Mouse (Mus musculus): ENCODE data around the gene Sgcb. TPM values are rescaled to one million over a fixed set of nuclear protein-coding genes. Genes with fewer than 3 reads are reported as not detected.

The Sgcb gene
- polyA plus RNA-seq (2012; rRNA removed): 32.3 and 34.5 TPM in 2 replicates

GRCm38 (mm10) chr5:73647261-73647900 lies at the start of gene Sgcb:
Gene Sgcb (minus strand): TSS chr5:73647790.
- peak; percentile 70 for DNase-seq (ENCODE audit: low spot score)

GRCm38 (mm10) chr5:73694254-73695015 lies 46.8 kb upstream of the Sgcb start:
- DNase-seq (ENCODE audit: low spot score): no peak

GRCm38 (mm10) chr5:73693778-73694177 lies 46.2 kb upstream of the Sgcb start:
- no peak for DNase-seq (ENCODE audit: low spot score)

DNA sequence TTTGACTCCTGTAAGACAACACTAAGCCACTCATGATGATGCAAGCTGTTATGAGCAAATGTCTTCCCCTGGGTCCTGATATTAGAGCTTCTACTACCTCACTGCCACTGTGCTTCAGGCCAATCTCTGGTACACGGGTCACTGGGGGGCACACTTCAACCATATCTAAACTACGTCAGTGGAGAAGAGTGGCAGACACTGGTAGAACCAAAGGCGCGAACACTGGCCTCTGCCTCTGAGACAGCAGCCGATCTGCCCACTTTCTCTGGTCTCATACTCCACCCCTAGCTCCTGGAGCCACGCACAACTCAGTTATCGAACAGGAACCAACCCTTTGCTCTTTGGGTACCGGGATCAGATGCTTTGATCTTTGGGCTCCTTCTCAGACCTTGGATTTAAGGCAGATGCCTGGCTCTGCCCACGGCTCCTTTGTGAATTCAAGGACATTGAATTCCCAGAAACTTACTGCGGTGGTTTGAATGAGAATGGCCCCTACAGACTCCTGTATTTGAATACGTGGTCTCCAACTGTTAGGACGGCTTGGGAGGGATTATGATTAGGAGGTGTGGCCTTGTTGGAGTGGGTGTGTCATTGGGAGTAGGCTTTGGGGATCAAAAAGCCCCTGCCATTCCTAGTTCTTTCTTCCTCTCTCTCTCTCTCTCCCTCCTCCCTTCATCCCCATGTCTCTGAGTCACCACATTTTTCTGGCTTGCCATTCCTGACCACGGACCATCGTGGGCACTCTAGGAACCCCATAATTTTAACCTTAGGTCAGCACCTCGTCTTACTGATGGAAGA lies 44.3 kb upstream of the Sgcb start:
- no peak for DNase-seq (ENCODE audit: low spot score)

DNA sequence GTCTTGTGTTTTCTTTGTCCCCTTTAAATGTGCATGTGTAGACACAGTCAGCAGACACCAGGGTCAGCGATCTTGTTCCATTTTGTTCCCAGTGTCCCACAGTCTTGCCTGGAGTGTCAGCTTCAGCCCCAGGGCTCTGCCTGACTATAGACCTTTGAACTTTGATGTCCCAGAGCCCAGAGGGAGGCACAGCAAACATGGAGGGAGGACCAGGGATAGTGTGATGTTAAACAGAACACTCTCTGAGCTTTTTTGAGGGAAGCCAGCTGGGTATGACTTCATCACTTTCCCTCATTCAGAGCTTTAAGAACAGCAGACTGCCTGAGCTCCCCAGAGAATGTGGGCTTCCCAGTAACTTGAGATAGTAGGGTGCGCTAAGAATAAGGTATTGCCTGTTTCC lies 42.6 kb upstream of the Sgcb start:
- no peak for DNase-seq (ENCODE audit: low spot score)

DNA sequence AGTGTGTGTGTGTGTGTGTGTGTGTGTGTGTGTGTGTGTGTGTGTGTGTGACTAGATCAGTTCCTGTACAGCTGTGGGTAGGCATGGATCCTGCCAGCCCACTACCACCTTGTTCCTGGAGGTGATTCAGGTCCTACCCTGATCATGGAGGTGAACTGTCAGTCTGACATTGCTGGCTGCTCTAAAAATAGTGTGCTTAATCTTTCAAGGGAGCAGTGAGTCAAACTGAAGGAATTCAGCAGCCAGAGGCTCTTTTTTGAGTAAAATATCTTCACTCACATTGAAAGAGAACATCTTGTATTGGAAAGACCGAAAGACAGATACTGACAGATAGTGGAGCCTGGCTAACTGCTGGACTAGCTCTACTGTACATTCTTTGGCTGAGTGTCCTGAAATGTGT lies 41.0 kb upstream of the Sgcb start:
- no peak for DNase-seq (ENCODE audit: low spot score)

DNA sequence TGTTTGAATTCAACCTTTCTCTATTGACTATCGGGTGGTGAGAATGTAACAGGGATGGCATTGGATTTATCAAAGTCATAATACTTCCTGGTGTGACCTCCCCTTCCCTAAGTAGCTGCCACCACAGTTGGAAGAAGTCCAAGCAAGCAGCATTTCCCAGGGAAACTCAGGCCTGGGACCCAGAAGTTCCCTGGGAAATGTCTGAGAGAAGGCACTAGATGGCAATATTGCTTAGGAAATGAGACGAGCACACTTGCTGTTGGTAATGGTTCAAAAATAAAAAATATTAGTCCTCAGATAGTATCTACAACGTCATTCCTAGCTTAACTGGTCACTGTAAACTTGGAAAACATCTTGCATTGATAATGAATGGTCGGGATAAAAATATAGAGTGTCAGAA lies 38.6 kb upstream of the Sgcb start:
- DNase-seq (ENCODE audit: low spot score): no peak

GRCm38 (mm10) chr5:73683706-73684409 lies 36.3 kb upstream of the Sgcb start:
- no peak for DNase-seq (ENCODE audit: low spot score)

- DNase-seq (ENCODE audit: low spot score): no peak
Measured at GRCm38 (mm10) chr5:73683221-73683620, 35.6 kb upstream of the Sgcb start.

DNA sequence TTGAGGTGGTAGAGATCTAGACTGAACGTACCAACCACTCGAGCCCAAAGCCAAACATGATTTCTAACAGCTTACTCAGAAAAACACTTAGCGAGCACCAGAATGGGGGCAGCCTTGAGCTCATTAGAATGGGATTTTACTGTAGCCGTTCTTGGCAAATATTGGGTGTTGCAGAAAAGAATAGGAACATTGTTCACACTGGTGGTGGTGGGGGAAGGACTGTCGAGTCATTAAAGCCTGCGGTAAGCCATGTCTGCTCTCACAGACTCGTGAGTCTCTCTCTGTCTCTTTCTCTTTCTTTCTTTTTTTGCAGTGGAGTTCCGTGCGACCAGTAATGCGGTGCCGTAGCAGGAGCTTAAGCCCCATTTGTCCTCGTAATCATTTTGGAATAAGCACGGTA lies 29.0 kb upstream of the Sgcb start:
- DNase-seq (ENCODE audit: low spot score): no peak

DNA sequence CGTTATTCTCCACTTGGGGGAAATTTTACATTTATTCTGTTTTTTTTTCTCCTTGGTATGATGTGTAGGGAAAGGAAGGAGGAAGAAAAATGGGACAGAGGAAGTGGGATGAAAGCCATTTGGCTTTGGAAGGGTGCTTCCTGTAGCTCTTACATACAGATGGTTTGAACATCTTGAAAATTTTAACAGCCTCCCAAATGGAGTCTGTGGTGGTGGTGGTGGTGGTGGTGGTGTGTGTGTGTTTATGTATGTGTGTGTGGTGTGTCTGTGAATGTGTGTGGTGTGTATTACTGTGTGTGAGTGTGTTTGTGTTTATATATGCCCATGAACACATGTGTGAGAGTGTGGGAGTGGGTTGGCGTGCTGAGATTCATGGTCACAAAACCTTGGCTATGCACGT lies 28.0 kb upstream of the Sgcb start:
- DNase-seq (ENCODE audit: low spot score): no peak

- DNase-seq (ENCODE audit: low spot score): no peak
Measured at GRCm38 (mm10) chr5:73669386-73669785, 21.8 kb upstream of the Sgcb start.

- DNase-seq (ENCODE audit: low spot score): no peak
Measured at GRCm38 (mm10) chr5:73667877-73668276, 20.3 kb upstream of the Sgcb start.

DNA sequence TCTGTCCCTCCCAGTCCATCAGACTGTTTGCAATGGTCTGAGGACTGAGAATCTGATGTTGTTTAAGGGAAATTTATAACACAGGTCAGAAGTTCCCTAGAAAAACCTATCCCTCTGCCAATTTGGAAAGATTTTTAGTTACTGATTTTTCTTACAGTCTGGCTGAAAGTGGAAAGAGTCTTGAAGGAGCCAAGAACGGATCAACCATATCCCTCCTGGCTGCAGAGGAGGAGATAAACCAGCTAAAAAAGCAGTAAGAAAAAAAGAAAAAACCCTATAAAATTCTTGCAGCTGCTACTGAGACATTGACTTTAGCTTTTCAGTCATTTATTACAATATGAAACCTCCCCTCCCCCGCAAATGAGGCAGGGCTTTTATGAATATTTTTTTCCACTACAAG lies 19.1 kb upstream of the Sgcb start:
- DNase-seq (ENCODE audit: low spot score): no peak

- no peak for DNase-seq (ENCODE audit: low spot score)
Measured at GRCm38 (mm10) chr5:73651855-73652201, 4.2 kb upstream of the Sgcb start.

DNA sequence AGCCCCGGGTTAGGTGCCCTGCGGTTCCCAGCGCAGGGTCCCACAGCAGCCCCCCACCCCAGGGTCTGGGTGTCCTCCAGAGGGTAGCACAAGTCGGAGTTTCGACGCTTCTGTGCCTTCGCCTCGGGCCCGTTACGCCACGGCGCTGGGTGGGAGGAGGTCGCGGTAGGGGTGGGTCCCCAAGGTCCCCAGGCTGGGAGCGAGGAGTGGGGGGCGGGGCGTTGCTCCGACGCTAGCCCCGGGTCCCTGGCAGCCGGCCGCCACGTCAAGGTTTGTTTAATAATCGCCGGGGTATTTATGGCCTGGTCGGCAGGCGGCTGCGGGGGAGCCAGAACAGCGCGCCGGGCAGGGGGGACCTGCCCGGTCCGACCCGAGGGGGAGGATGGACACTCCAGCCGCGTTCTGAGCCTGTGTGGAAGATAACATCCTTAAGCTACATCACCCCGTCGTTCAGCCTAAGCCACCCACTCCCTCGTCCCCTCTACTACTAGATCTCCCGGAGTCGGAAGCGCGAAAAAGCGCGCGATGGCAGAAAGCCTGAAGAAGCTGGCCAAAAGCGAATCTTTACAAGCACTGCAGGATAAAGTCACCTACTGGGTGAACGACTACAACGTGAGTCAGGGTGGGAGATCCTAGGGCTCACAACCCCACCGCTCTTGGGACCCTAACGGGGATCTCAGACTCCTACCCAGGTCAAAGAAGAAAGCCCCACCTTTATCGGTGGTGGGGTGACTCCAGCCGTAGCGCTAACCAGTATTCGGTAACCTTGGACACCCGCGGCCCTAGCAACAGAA lies 3.7 kb upstream of the Sgcb start, which contains the start of gene Spata18:
Gene Spata18 (plus strand): TSS at position 319 of the 794 bp plus-strand sequence.
- DNase-seq (ENCODE audit: low spot score): no peak

GRCm38 (mm10) chr5:73650365-73650964 lies 2.9 kb upstream of the Sgcb start:
- no peak for DNase-seq (ENCODE audit: low spot score)

DNA sequence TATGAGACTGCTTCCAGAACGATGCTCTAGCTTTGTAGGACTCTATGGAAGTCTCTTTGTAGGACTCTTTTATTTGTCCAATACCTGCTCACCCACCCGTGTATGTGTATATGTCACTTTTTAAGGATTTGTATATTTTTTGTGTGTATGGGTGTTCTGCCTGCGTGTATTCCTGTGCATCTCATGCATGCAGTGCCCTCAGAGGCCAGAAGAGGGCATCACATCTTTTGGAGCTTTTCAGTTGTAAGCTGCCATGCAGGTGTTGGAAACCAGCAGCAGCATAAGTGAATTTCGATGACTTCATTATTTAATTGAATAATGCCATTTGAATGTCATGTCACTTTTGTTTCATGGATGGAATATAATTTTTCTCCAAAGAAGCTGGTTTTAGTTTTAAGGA lies 5.5 kb downstream of the Sgcb start:
- DNase-seq (ENCODE audit: low spot score): no peak

- no peak for DNase-seq (ENCODE audit: low spot score)
Measured at GRCm38 (mm10) chr5:73641058-73641457, 6.5 kb downstream of the Sgcb start.

GRCm38 (mm10) chr5:73637337-73638107 lies 10.1 kb downstream of the Sgcb start:
- DNase-seq (ENCODE audit: low spot score): no peak
